Mouse (Mus musculus): ENCODE measurements around the gene Abca12. TPM values are rescaled to one million over a fixed set of nuclear protein-coding genes. Genes with fewer than 3 reads are reported as not detected.

The Abca12 gene
- polyA plus RNA-seq, 1 experiment from 2014 or later, result 1.2 TPM

DNA sequence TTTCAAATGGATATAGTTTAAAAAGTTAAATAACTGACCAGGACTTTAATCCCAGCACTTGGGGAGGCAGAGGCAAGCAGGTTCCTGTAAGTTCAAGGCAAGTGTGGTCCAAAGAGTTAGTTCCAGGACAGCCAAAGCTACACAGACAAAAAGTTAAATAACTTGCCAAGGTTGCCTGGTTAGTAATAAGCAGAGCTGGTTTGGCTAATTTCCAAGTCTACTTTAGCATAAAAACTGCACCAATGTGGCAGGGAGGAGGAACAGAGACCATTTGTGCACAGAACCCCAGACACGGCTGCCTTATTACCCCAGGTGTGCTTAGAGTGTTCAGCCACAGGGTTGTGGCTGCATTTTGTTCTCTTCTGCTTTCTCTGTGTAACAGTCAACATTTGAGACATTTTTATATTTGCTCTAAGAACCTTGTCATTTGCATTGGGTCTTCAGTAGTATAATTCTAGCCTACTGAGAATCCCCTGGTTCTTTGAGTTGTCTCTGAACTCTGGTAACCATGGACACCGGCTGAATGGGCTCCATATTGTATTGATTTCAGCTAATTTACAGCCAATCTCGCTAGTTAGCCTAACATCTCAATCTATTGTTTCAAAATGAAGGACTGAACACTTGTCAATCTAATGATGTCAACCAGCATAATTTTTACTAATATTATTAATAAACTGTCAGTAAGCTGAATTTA lies 71.7 kb downstream of the Abca12 start:
- Histone ChIP-seq H3K36me3 (ENCODE audit: control insufficient read depth, insufficient read depth, low read length) (no peaks in the 10 kb centered on the region), H3K4me3 (replicated peaks; ENCODE audit: low read length) (no peak overlapping the region), H3K9ac (ENCODE audit: low read length) (no peak overlapping the region), H3K4me2 (ENCODE audit: low read depth, low read length) (no peak overlapping the region), H3K27ac (ENCODE audit: low read length) (no peak overlapping the region), H3K9me3 (replicated peaks; ENCODE audit: control insufficient read depth, low read length) (no peaks in the 10 kb centered on the region), H3K27me3 (ENCODE audit: control insufficient read depth, insufficient read depth, low read length) (no peaks in the 10 kb centered on the region), H3K4me1 (ENCODE audit: control insufficient read depth, insufficient read depth, low read length) (no peaks in the 10 kb centered on the region)
- 78% methylated on average over 3 of the region's 3 CpGs for WGBS
- ATAC-seq (ENCODE audit: insufficient read depth, low FRiP score), result no peak

- ATAC-seq (ENCODE audit: insufficient read depth, low FRiP score), result no peak
- Histone ChIP-seq H3K27me3 (ENCODE audit: control insufficient read depth, insufficient read depth, low read length) (no peaks in the 10 kb centered on the region), H3K36me3 (ENCODE audit: control insufficient read depth, insufficient read depth, low read length) (no peaks in the 10 kb centered on the region), H3K4me3 (replicated peaks; ENCODE audit: low read length) (no peak overlapping the region), H3K4me1 (ENCODE audit: control insufficient read depth, insufficient read depth, low read length) (no peaks in the 10 kb centered on the region), H3K4me2 (ENCODE audit: low read depth, low read length) (no peak overlapping the region), H3K27ac (ENCODE audit: low read length) (no peak overlapping the region), H3K9ac (ENCODE audit: low read length) (no peak overlapping the region), H3K9me3 (replicated peaks; ENCODE audit: control insufficient read depth, low read length) (no peaks in the 10 kb centered on the region)
- 75% methylated on average over 4 of the region's 4 CpGs for WGBS
Measured at GRCm38 (mm10) chr1:71342261-71342594, 72.5 kb downstream of the Abca12 start.

DNA sequence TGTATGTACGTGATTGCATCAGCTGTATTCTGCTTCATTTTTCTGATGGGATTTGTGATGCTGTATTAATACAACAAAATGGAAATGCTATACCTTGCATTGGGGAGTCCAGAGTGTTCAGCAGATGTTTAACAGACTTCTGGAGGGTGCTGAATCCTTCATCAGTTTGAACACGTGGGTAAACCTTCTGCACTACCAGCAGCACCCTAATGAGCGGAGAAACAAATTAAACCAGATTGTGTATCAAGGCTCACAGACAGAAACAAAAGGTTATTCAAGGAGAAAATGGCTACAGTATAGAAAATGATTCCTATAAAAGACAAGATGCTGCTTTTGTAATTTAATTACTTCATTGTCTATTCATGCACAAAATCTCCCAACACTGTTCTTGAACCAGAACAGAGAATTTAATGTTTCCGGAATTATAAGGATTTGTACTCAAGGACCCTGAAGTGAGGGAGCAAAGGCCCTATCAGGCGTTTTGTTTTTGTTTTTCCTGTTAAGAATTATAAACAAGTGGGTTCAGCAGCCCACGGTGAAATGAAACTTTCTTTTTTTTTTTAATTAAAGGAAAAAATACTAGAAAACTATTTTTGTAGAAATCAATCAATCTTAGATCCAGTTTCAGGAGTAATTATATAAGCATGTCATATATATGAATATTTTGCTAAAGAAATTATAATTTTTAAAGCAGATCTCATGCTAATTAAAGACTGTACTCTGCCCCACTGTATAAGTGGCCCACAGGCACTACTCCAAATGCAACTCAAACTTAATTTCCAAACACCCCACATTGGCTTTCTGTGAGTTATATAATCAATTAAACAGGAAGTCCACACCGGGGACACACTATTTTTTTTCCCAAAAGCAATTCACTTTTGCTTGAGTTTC lies 73.1 kb downstream of the Abca12 start:
- no peak for ATAC-seq (ENCODE audit: insufficient read depth, low FRiP score)
- no peak overlapping the region for H3K4me3 ChIP-seq (replicated peaks; ENCODE audit: low read length)
- no peaks in the 10 kb centered on the region for H3K9me3 ChIP-seq (replicated peaks; ENCODE audit: control insufficient read depth, low read length)
- no peaks in the 10 kb centered on the region for H3K4me1 ChIP-seq (ENCODE audit: control insufficient read depth, insufficient read depth, low read length)
- no peak overlapping the region for H3K9ac ChIP-seq (ENCODE audit: low read length)
- no peaks in the 10 kb centered on the region for H3K27me3 ChIP-seq (ENCODE audit: control insufficient read depth, insufficient read depth, low read length)
- 71% methylated on average over 7 of the region's 7 CpGs for WGBS
- no peaks in the 10 kb centered on the region for H3K36me3 ChIP-seq (ENCODE audit: control insufficient read depth, insufficient read depth, low read length)
- no peak overlapping the region for H3K4me2 ChIP-seq (ENCODE audit: low read depth, low read length)
- no peak overlapping the region for H3K27ac ChIP-seq (ENCODE audit: low read length)

- ATAC-seq (ENCODE audit: insufficient read depth, low FRiP score), result no peak
- Histone ChIP-seq H3K9ac (ENCODE audit: low read length) (no peak overlapping the region), H3K9me3 (replicated peaks; ENCODE audit: control insufficient read depth, low read length) (no peaks in the 10 kb centered on the region), H3K27ac (ENCODE audit: low read length) (no peak overlapping the region), H3K36me3 (ENCODE audit: control insufficient read depth, insufficient read depth, low read length) (no peaks in the 10 kb centered on the region), H3K4me2 (ENCODE audit: low read depth, low read length) (no peak overlapping the region), H3K27me3 (ENCODE audit: control insufficient read depth, insufficient read depth, low read length) (no peaks in the 10 kb centered on the region), H3K4me3 (replicated peaks; ENCODE audit: low read length) (no peak overlapping the region), H3K4me1 (ENCODE audit: control insufficient read depth, insufficient read depth, low read length) (no peaks in the 10 kb centered on the region)
- 83% methylated on average over 4 of the region's 4 CpGs for WGBS
Measured at GRCm38 (mm10) chr1:71338548-71339340, 76.0 kb downstream of the Abca12 start.

GRCm38 (mm10) chr1:71330349-71330748 lies 84.4 kb downstream of the Abca12 start:
- Histone ChIP-seq H3K9ac (ENCODE audit: low read length) (no peak overlapping the region), H3K27ac (ENCODE audit: low read length) (no peak overlapping the region), H3K4me1 (ENCODE audit: control insufficient read depth, insufficient read depth, low read length) (no peaks in the 10 kb centered on the region), H3K4me3 (replicated peaks; ENCODE audit: low read length) (no peak overlapping the region), H3K27me3 (ENCODE audit: control insufficient read depth, insufficient read depth, low read length) (no peaks in the 10 kb centered on the region), H3K36me3 (ENCODE audit: control insufficient read depth, insufficient read depth, low read length) (no peaks in the 10 kb centered on the region), H3K9me3 (replicated peaks; ENCODE audit: control insufficient read depth, low read length) (no peaks in the 10 kb centered on the region), H3K4me2 (ENCODE audit: low read depth, low read length) (no peak overlapping the region)
- WGBS, result 87% methylated on average over 3 of the region's 3 CpGs
- no peak for ATAC-seq (ENCODE audit: insufficient read depth, low FRiP score)

- Histone ChIP-seq H3K9me3 (replicated peaks; ENCODE audit: control insufficient read depth, low read length) (no peaks in the 10 kb centered on the region), H3K9ac (ENCODE audit: low read length) (no peak overlapping the region), H3K27ac (ENCODE audit: low read length) (no peak overlapping the region), H3K4me1 (ENCODE audit: control insufficient read depth, insufficient read depth, low read length) (no peaks in the 10 kb centered on the region), H3K36me3 (ENCODE audit: control insufficient read depth, insufficient read depth, low read length) (no peaks in the 10 kb centered on the region), H3K27me3 (ENCODE audit: control insufficient read depth, insufficient read depth, low read length) (no peaks in the 10 kb centered on the region), H3K4me2 (ENCODE audit: low read depth, low read length) (no peak overlapping the region), H3K4me3 (replicated peaks; ENCODE audit: low read length) (no peak overlapping the region)
- 86% methylated on average over 4 of the region's 4 CpGs for WGBS
- ATAC-seq (ENCODE audit: insufficient read depth, low FRiP score), result no peak
Measured at GRCm38 (mm10) chr1:71312171-71312570, 102.5 kb downstream of the Abca12 start.

GRCm38 (mm10) chr1:71310614-71311013 lies 104.1 kb downstream of the Abca12 start:
- Histone ChIP-seq H3K9ac (ENCODE audit: low read length) (no peak overlapping the region), H3K27ac (ENCODE audit: low read length) (no peak overlapping the region), H3K4me3 (replicated peaks; ENCODE audit: low read length) (no peak overlapping the region), H3K9me3 (replicated peaks; ENCODE audit: control insufficient read depth, low read length) (no peaks in the 10 kb centered on the region), H3K4me1 (ENCODE audit: control insufficient read depth, insufficient read depth, low read length) (no peaks in the 10 kb centered on the region), H3K36me3 (ENCODE audit: control insufficient read depth, insufficient read depth, low read length) (no peaks in the 10 kb centered on the region), H3K4me2 (ENCODE audit: low read depth, low read length) (no peak overlapping the region), H3K27me3 (ENCODE audit: control insufficient read depth, insufficient read depth, low read length) (no peaks in the 10 kb centered on the region)
- 74% methylated on average over 6 of the region's 6 CpGs for WGBS
- ATAC-seq (ENCODE audit: insufficient read depth, low FRiP score), result no peak

DNA sequence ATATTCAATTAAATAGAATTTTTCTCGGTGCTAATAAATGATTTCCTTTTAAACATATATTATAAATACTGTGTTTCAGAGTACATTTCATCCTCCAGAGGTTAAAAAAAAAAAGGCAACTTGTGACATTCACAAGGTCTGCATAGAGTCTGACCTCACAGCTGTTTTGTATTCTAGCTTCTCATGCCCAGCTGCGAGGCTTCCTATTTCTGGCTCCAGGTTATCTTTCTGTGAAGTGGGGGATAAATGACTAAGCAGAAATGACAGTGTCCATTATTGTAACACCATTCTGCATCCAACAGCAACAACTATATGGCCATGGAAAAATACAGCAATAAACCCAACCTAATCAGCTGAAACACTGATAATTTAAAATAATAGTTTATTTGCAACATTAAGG lies 107.3 kb downstream of the Abca12 start:
- H3K4me3 ChIP-seq (replicated peaks; ENCODE audit: low read length), result no peak overlapping the region
- no peak overlapping the region for H3K4me2 ChIP-seq (ENCODE audit: low read depth, low read length)
- H3K4me1 ChIP-seq (ENCODE audit: control insufficient read depth, insufficient read depth, low read length), result no peaks in the 10 kb centered on the region
- H3K27me3 ChIP-seq (ENCODE audit: control insufficient read depth, insufficient read depth, low read length), result no peaks in the 10 kb centered on the region
- no peak overlapping the region for H3K27ac ChIP-seq (ENCODE audit: low read length)
- H3K36me3 ChIP-seq (ENCODE audit: control insufficient read depth, insufficient read depth, low read length), result no peaks in the 10 kb centered on the region
- no peak overlapping the region for H3K9ac ChIP-seq (ENCODE audit: low read length)
- 55% methylated on average over 2 of the region's 2 CpGs for WGBS
- no peak for ATAC-seq (ENCODE audit: insufficient read depth, low FRiP score)
- H3K9me3 ChIP-seq (replicated peaks; ENCODE audit: control insufficient read depth, low read length), result no peaks in the 10 kb centered on the region

DNA sequence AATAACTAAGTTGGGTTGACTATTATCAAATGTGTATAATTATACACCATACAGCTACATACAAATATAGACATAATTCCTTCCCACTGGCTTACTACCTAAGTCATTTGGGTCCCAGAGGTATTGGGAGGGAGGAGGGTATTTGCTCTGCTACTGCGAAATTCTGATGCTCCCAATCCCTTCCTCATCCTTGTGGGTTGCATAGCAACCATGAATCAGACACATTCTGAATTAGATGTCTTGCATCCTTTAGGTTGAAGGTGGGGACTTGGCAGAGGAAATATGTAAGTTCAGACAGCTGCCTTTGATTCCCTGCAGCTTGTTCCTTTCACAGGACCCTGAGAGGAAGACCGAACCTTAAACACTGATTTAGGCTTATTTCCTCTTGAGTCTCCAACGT lies 108.5 kb downstream of the Abca12 start:
- Histone ChIP-seq H3K4me3 (replicated peaks; ENCODE audit: low read length) (no peak overlapping the region), H3K9me3 (replicated peaks; ENCODE audit: control insufficient read depth, low read length) (no peaks in the 10 kb centered on the region), H3K4me2 (ENCODE audit: low read depth, low read length) (no peak overlapping the region), H3K36me3 (ENCODE audit: control insufficient read depth, insufficient read depth, low read length) (no peaks in the 10 kb centered on the region), H3K27ac (ENCODE audit: low read length) (no peak overlapping the region), H3K27me3 (ENCODE audit: control insufficient read depth, insufficient read depth, low read length) (no peaks in the 10 kb centered on the region), H3K4me1 (ENCODE audit: control insufficient read depth, insufficient read depth, low read length) (no peaks in the 10 kb centered on the region), H3K9ac (ENCODE audit: low read length) (no peak overlapping the region)
- ATAC-seq (ENCODE audit: insufficient read depth, low FRiP score), result no peak
- 43% methylated on average over 3 of the region's 3 CpGs for WGBS

All from stomach, embryonic 16.5 days (tissue).